Mouse (Mus musculus): ENCODE measurements around the gene Ispd.

GRCm38 (mm10) chr12:36694072-36694471, 312.8 kb downstream of the Ispd start:
- no peak for TF ChIP-seq POLR2A (IDR thresholded peaks at IDR 0.05; ENCODE audit: low read depth, low read length)
- TF ChIP-seq CTCF (conservative IDR thresholded peaks at IDR 0.05; ENCODE audit: insufficient read depth, insufficient read length, low read depth, low read length) = no peak
